Mouse (Mus musculus) kidney, postnatal 0 days (tissue): ENCODE results near the gene Smim24. TPM values are rescaled to one million over a fixed set of nuclear protein-coding genes. Genes with fewer than 3 reads are reported as not detected.

Experiments
- ATAC-seq: fragments of 200-750 bp; cut with Nextera tagmentation; replicated peaks from 2 replicates; pipeline ENCODE4 v1.8.0; 2017; ENCODE audit warnings: low read depth, moderate number of reproducible peaks, moderate TSS enrichment, moderate library complexity; ENCODE audit not compliant: low FRiP score
- DNase-seq: peaks from one replicate; pipeline ENCODE4 v3.0.0-alpha.2; 2016; ENCODE audit warnings: low spot score
- H3K27ac ChIP-seq: fragments of 300-500 bp; sonication (generic); 2 replicates; pipeline ENCODE4 v1.5.1; 2014; ENCODE audit warnings: mild to moderate bottlenecking
- H3K27me3 ChIP-seq: fragments of 300-500 bp; sonication (generic); 2 replicates; pipeline ENCODE4 v1.6.1; 2014; ENCODE audit warnings: low read length, mixed read lengths; ENCODE audit not compliant: insufficient read depth
- H3K36me3 ChIP-seq: fragments of 300-500 bp; sonication (generic); 2 replicates; pipeline ENCODE4 v1.6.1; 2014; ENCODE audit warnings: low read length, mixed read lengths; ENCODE audit not compliant: insufficient read depth
- H3K4me1 ChIP-seq: fragments of 300-500 bp; sonication (generic); replicated peaks from 2 replicates; pipeline ENCODE4 v1.6.1; 2014; ENCODE audit warnings: antibody characterized with exemption, low read length, mixed read lengths; ENCODE audit not compliant: insufficient read depth
- H3K4me2 ChIP-seq: fragments of 300-500 bp; sonication (generic); 2 replicates; pipeline ENCODE4 v1.6.1; 2014; ENCODE audit warnings: mild to moderate bottlenecking, low read length, moderate library complexity, mixed read lengths
- H3K4me3 ChIP-seq: fragments of 300-500 bp; sonication (generic); replicated peaks from 2 replicates; pipeline ENCODE4 v1.5.1; 2014; ENCODE audit warnings: low read depth, low read length
- H3K9ac ChIP-seq: fragments of 300-500 bp; sonication (generic); 2 replicates; pipeline ENCODE4 v1.6.1; 2014; ENCODE audit warnings: low read depth, low read length
- H3K9me3 ChIP-seq: fragments of 300-500 bp; sonication (generic); replicated peaks from 2 replicates; pipeline ENCODE4 v1.6.1; 2016; ENCODE audit warnings: low read length, inconsistent platforms, mixed read lengths
- CTCF ChIP-seq: IDR thresholded peaks from 2 replicates; pipeline ENCODE4 v1.5.1; 2016; ENCODE audit warnings: antibody characterized with exemption, low read depth, mild to moderate bottlenecking, moderate library complexity
- WGBS: fragments of 180-500 bp; shearing (Covaris S2); extraction: QIAGEN DNeasy Blood & Tissue Kit; methylation state at CpG from one replicate; pipeline ENCODE4 v1.1.7; 2014; 5-methylcytosine and 5-hydroxymethylcytosine counted together
- polyA plus RNA-seq: library from polyadenylated mRNA; unstranded; fragments of >200 nt; fragmentation: Nextera tagmentation; extraction: Ambion mirVana; gene quantifications from 2 replicates; pipeline ENCODE4 v1.2.1, GENCODE M21; 2015

Smim24 gene
- polyA plus RNA-seq, 1 experiment from 2014 or later = 62.4 TPM

DNA sequence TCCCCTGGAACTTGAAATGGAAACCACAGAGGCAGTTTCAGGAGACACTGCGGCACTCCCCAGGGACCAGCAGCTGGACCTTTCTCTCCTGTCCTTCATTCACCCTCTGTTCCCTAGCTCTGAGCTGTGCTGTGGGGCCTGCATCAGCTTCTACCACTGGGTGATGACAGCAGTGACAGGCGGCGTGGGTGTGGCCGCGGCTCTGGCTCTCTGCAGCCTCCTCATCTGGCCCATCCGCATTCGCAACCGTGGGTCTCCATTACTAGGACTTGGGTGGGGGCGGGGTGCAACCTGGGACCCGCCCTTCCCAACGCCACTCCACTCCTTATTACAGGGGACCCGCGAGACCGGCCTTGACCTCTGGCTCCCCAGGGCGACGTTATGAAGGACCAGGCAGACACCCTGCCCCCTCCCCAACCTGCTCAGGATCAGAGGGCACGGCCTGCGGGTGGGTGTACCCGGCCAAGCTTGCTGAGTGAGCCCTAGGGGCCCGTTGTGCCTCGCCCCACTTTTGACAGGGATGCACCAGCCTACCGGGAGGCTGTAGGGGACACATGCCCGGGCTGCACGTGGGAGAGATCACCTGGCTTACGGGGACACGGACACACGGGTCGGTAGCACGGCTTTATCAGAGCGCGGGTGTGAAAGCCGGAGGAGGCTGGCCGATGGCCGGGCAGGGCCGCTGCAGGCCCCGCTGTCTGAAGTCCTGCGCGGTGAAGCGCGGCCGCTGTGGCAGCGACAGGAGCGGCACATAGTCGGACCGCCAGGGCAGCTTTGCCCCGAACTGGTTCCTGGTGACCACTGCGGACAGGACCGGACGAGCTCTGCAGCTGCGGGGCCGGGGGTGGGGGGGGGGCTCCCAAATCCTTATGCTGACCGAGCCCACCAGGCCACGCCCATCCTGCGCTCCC, 29.2 kb upstream of the Smim24 start:
- Histone ChIP-seq H3K9me3 (no peaks in the 10 kb centered on the region), H3K4me1 (peaks cover 23% of the 10 kb centered on the region), H3K27ac (no peak overlapping the region), H3K4me3 (peak overlapping the region; percentile 12), H3K9ac (peak overlapping the region; percentile 29; the same call in 1 of the 2 replicates), H3K27me3 (no peaks in the 10 kb centered on the region), H3K4me2 (peak overlapping the region; percentile 52), H3K36me3 (peaks cover 20% of the 10 kb centered on the region)
- peak; percentile 10; the same call in 1 of the 2 replicates for ATAC-seq
- DNase-seq = no peak
- no peak for TF ChIP-seq CTCF
- 10% methylated on average over 54 of the region's 54 CpGs for WGBS

DNA sequence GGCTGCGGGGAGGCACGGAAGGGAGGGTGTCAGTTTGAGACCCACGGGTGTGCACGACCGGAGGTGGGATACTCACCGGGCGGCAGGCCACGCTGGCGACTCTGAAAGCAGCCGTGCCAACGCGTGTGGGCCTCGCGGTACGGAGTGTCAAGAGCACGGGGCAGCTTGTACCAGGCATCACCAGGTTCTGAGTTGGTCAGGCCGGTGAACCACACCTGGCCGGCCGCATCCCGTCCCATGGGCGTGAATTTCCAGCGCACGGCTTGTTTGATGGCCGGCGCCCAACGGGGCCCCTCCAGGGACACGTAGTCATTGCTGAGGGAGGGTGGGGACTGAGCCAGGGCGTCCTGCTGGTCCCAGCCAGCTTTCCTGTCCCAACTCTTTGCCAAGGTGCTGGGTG, 28.2 kb upstream of the Smim24 start:
- no peak for ATAC-seq
- no peak overlapping the region for H3K27ac ChIP-seq
- peak overlapping the region; percentile 39; the same call in 1 of the 2 replicates for H3K9ac ChIP-seq
- H3K9me3 ChIP-seq = no peaks in the 10 kb centered on the region
- no peak for TF ChIP-seq CTCF
- H3K4me2 ChIP-seq = peak overlapping the region; percentile 52
- peak overlapping the region; percentile 12 for H3K4me3 ChIP-seq
- WGBS = 9% methylated on average over 28 of the region's 28 CpGs
- no peaks in the 10 kb centered on the region for H3K27me3 ChIP-seq
- no peak for DNase-seq
- H3K4me1 ChIP-seq = peaks cover 18% of the 10 kb centered on the region
- H3K36me3 ChIP-seq = peaks cover 30% of the 10 kb centered on the region

DNA sequence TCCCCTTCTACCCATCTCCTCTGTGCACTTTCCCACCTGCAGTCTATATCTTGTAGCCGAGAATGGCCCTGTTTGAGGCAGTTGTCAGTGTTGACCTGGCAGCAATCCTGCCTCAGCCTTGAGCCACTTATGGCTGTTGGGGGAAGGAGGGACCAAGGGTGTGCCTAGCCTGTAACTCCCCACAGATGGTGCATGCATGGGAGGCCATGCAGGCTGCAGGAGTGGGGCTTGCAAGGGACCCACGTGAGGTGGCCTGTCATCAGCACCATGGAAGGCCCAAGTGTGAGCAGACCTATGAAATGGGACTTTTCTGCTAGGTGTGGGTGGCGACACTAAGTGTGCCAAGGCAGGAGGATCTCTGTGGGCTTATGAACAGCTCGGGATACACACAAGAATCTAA, 27.8 kb upstream of the Smim24 start:
- DNase-seq = no peak
- peak overlapping the region; percentile 52; the same call in 1 of the 2 replicates for H3K4me2 ChIP-seq
- no peak for TF ChIP-seq CTCF
- no peak overlapping the region for H3K4me3 ChIP-seq
- H3K9ac ChIP-seq = peak overlapping the region; percentile 39; the same call in 1 of the 2 replicates
- H3K4me1 ChIP-seq = peaks cover 18% of the 10 kb centered on the region
- no peak overlapping the region for H3K27ac ChIP-seq
- H3K36me3 ChIP-seq = peaks cover 34% of the 10 kb centered on the region
- 42% methylated on average over 4 of the region's 4 CpGs for WGBS
- no peaks in the 10 kb centered on the region for H3K27me3 ChIP-seq
- ATAC-seq = no peak
- H3K9me3 ChIP-seq = no peaks in the 10 kb centered on the region

DNA sequence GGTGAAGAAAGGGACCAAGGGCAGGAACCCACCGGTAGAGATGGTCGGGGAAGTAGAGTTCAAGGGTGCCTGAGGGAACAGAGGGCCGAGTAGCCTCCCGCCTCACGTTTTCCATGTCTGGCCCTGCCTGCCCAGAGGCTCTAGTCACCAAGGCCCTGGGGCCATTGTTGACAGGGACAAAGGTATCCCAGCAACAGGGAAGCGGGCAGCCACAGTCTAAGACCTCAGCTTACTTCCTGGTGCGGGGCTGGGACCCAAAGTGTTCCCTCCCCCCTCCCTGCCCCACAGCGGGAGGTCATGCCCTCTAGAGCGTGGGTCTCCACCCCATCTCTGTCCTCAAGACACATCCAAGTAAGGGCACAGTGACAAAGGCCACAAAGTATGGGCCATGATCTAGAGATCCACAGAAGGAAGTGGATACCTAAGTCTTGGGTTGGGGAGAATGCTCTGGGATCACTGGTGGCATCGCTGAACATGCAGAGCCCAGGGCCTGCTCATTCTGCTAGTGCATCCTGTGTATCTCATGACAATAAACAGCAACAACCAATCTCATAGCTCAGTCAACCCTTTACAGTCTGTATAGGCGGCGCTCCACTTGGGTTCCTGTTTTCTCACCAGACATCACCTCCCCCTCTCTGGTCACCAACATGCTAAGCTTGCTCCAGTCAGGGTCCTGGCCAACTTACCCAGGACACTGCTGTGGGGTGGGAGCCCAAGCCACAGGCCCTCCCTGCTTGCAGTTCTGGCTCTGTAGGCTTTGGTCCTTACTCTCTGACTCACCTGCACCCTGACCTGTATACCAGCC, 27.0 kb upstream of the Smim24 start, which contains the start of gene 4930404N11Rik:
Gene 4930404N11Rik, minus strand, starts transcription at position 145 of the 805 bp plus-strand sequence.
- Histone ChIP-seq H3K4me3 (no peak within 1 kb of the TSS; the same call in 1 of the 2 replicates), H3K27ac (no peak within 1 kb of the TSS)
- 45% methylated on average over 12 of the region's 12 CpGs for WGBS

DNA sequence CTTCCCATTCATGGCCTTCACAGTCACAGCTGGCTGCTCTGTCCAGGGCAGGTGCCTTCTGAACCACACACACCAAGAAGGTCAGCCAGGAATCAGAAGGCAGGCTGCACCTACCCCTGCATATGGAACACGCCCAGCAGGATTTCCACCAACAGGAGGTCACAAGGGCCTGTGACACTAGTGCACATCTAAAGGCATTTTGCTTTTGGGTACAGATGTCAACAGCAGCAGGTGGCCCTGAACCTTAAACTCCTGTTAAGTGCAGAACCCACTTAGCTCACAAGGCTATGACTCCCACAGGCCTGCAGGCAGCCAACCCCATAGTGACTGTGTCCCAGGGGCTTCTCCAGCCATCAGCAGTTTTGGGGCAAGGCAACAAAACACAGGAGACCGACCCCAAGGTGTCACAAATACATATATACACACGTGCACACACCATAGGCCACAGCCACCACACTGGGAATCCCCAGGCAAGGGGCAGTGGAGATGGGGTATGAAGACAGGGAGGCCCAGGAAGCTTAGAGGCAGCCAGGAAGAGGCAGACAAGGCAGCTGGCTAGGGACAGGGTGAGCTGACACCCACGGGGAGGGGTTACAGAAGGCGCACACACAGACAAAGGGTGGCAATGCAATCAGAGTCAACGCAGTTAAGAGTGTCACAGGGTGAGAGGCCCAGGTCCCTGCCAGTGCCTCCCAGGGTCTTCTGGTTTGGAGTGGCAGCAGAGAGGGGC, 26.2 kb upstream of the Smim24 start:
- no peak overlapping the region for H3K4me3 ChIP-seq
- no peak overlapping the region for H3K27ac ChIP-seq
- ATAC-seq (peak; percentile 19; the same call in 1 of the 2 replicates), DNase-seq (no peak)
- peaks cover 18% of the 10 kb centered on the region for H3K4me1 ChIP-seq
- no peaks in the 10 kb centered on the region for H3K9me3 ChIP-seq
- H3K9ac ChIP-seq = no peak overlapping the region
- WGBS = 72% methylated on average over 6 of the region's 6 CpGs
- H3K27me3 ChIP-seq = no peaks in the 10 kb centered on the region
- H3K36me3 ChIP-seq = peaks cover 49% of the 10 kb centered on the region
- H3K4me2 ChIP-seq = no peak overlapping the region
- TF ChIP-seq CTCF = no peak

More for the DNA sequence above, 27.0 kb upstream of the Smim24 start, which contains the start of gene 4930404N11Rik:
- peak within 1 kb of the TSS; percentile 52 for H3K4me2 ChIP-seq
- ATAC-seq = no peak; the same call in 1 of the 2 replicates
- peaks cover 41% of the 10 kb centered on the region for H3K36me3 ChIP-seq
- H3K9ac ChIP-seq = peak within 1 kb of the TSS; percentile 39; the same call in 1 of the 2 replicates
- H3K4me1 ChIP-seq = peaks cover 18% of the 10 kb centered on the region
- no peak for TF ChIP-seq CTCF
- no peaks in the 10 kb centered on the region for H3K9me3 ChIP-seq
- no peaks in the 10 kb centered on the region for H3K27me3 ChIP-seq
- no peak for DNase-seq

DNA sequence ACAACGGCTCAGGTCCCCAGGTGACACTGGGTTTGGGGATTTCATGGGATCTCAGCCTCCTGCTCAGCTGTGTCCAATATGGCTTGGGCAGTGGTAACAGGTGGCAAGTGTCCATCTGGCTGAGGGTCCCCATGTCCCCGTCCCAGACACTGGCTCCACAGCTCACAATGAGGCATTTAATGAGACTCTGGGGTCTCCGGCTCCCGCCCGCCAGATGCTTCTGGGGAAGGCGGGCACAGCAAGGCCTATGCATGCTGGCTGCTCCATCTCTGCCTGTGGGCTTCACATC, 25.7 kb upstream of the Smim24 start:
- no peak overlapping the region for H3K4me3 ChIP-seq
- H3K27ac ChIP-seq = no peak overlapping the region
- no peaks in the 10 kb centered on the region for H3K9me3 ChIP-seq
- peaks cover 50% of the 10 kb centered on the region for H3K36me3 ChIP-seq
- H3K27me3 ChIP-seq = no peaks in the 10 kb centered on the region
- ATAC-seq (no peak), DNase-seq (no peak)
- H3K4me1 ChIP-seq = peaks cover 18% of the 10 kb centered on the region
- H3K9ac ChIP-seq = no peak overlapping the region
- H3K4me2 ChIP-seq = no peak overlapping the region
- WGBS = 85% methylated on average over 6 of the region's 6 CpGs
- TF ChIP-seq CTCF = no peak
